ENCODE assay signal across 18 mouse cellular contexts in genomic region chr2:31463696-31464528, GRCm38 (mm10). TPM values are rescaled to one million over a fixed set of nuclear protein-coding genes. Genes with fewer than 3 reads are reported as not detected.
DNase-seq lines count a peak whose midpoint lies in the region; ATAC-seq and TF ChIP-seq lines count a peak whose summit lies in the region.
"Had no signal": no experiment of that assay in that cellular context is flagged by ENCODE, and none has a peak within 500 bp of the region (broad histone marks: within the 10 kb centered on the region; RNA-seq: fewer than 3 reads in every experiment).

No protein-coding gene starts in this region.

- H3K9ac ChIP-seq in intestine, embryonic 16.5 days (ENCODE audit: low read depth, low read length) = peak overlapping the region; percentile 24; the same call in 1 of the 2 replicates
- H3K9ac ChIP-seq in liver, embryonic 12.5 days = no peak overlapping the region
- H3K9ac ChIP-seq in stomach, postnatal 0 days (ENCODE audit: low read length) = no peak overlapping the region
- H3K9ac ChIP-seq: embryonic facial prominence, embryonic 15.5 days; heart, embryonic 15.5 days; hindbrain, embryonic 12.5 days had no signal

- H3K9me3 ChIP-seq in intestine, embryonic 16.5 days (ENCODE audit: control insufficient read depth, low read length) = no peaks in the 10 kb centered on the region
- H3K9me3 ChIP-seq in liver, embryonic 12.5 days (replicated peaks) = no peaks in the 10 kb centered on the region
- no peaks in the 10 kb centered on the region for H3K9me3 ChIP-seq in stomach, postnatal 0 days (ENCODE audit: control insufficient read depth, low read length)
- H3K9me3 ChIP-seq: embryonic facial prominence, embryonic 15.5 days; heart, embryonic 15.5 days; hindbrain, embryonic 12.5 days; megakaryocyte, embryonic 14.5 days had no signal

- intact Hi-C loops in left cerebral cortex, postnatal 36 days (cut with DNase I) = no loop called here

- peak overlapping the region; percentile 26; the same call in 1 of the 2 replicates for H3K27ac ChIP-seq in spleen, adult 2 months (ENCODE audit: insufficient read depth, low read length)
- H3K27ac ChIP-seq in intestine, embryonic 16.5 days (ENCODE audit: low read length) = peak overlapping the region; percentile 81
- H3K27ac ChIP-seq in liver, embryonic 12.5 days = peak overlapping the region; percentile 62; the same call in 1 of the 2 replicates
- no peak overlapping the region for H3K27ac ChIP-seq in stomach, postnatal 0 days (replicated peaks)
- H3K27ac ChIP-seq: embryonic facial prominence, embryonic 15.5 days; heart, embryonic 15.5 days; hindbrain, embryonic 12.5 days had no signal

- H3K4me3 ChIP-seq in spleen, adult 2 months (ENCODE audit: extremely low read depth, insufficient read depth, insufficient read length) = no peak overlapping the region
- no peak overlapping the region for H3K4me3 ChIP-seq in intestine, embryonic 16.5 days (ENCODE audit: low read length)
- no peak overlapping the region for H3K4me3 ChIP-seq in liver, embryonic 12.5 days
- no peak overlapping the region for H3K4me3 ChIP-seq in stomach, postnatal 0 days (ENCODE audit: low read depth, low read length)
- H3K4me3 ChIP-seq: embryonic facial prominence, embryonic 15.5 days; heart, embryonic 15.5 days; hindbrain, embryonic 12.5 days; megakaryocyte, embryonic 14.5 days had no signal

- WGBS in spleen, adult 2 months = 33% methylated on average over 8 of the region's 8 CpGs
- WGBS in intestine, embryonic 16.5 days = 27% methylated on average over 8 of the region's 8 CpGs
- 32% methylated on average over 8 of the region's 8 CpGs for WGBS in liver, embryonic 12.5 days (ENCODE audit: insufficient replicate concordance)
- WGBS in stomach, postnatal 0 days = 40% methylated on average over 8 of the region's 8 CpGs

- no peak for TF ChIP-seq POLR2A in spleen, adult 2 months (IDR thresholded peaks at IDR 0.05; ENCODE audit: low read depth, low read length)

- no peak for TF ChIP-seq CTCF in spleen, adult 2 months (IDR thresholded peaks at IDR 0.05; ENCODE audit: extremely low read depth, insufficient read depth, insufficient read length, insufficient replicate concordance)
- TF ChIP-seq CTCF in stomach, postnatal 0 days (IDR thresholded peaks at IDR 0.05; ENCODE audit: low read depth) = no peak

- no peaks in the 10 kb centered on the region for H3K27me3 ChIP-seq in spleen, adult 2 months (ENCODE audit: control insufficient read depth, insufficient read depth, low read length)
- H3K27me3 ChIP-seq in intestine, embryonic 16.5 days (replicated peaks; ENCODE audit: control insufficient read depth, insufficient read depth, low read length) = 0 out of 2 replicates have a peak, but pooled peaks cover 3% of the 10 kb centered on the region
- peaks cover 54% of the 10 kb centered on the region for H3K27me3 ChIP-seq in liver, embryonic 12.5 days (replicated peaks)
- no peaks in the 10 kb centered on the region for H3K27me3 ChIP-seq in stomach, postnatal 0 days (ENCODE audit: control insufficient read depth, insufficient read depth, low read length)
- H3K27me3 ChIP-seq: Patski had no signal

- TF ChIP-seq EP300 in stomach, postnatal 0 days (optimal IDR thresholded peaks at IDR 0.05) = no peak

- H3K4me1 ChIP-seq in spleen, adult 2 months (ENCODE audit: control insufficient read depth, insufficient read depth, insufficient read length) = peaks cover 22% of the 10 kb centered on the region; the same call in 1 of the 2 replicates
- peaks cover 11% of the 10 kb centered on the region for H3K4me1 ChIP-seq in intestine, embryonic 16.5 days (ENCODE audit: control insufficient read depth, insufficient read depth, low read length)
- H3K4me1 ChIP-seq in liver, embryonic 12.5 days = peaks cover 19% of the 10 kb centered on the region
- no peaks in the 10 kb centered on the region for H3K4me1 ChIP-seq in stomach, postnatal 0 days (replicated peaks; ENCODE audit: control insufficient read depth, insufficient read depth)

- peak; percentile 32 for ATAC-seq in intestine, embryonic 16.5 days
- no peak for ATAC-seq in liver, embryonic 12.5 days
- ATAC-seq in stomach, postnatal 0 days (ENCODE audit: low FRiP score, low TSS enrichment) = 0 out of 2 replicates have a peak, but pooled peaks have one; percentile 27
- ATAC-seq: forebrain, embryonic 16.5 days; Patski had no signal

- peak overlapping the region; percentile 14; the same call in 1 of the 2 replicates for H3K4me2 ChIP-seq in intestine, embryonic 16.5 days (ENCODE audit: low read depth, low read length)
- H3K4me2 ChIP-seq in liver, embryonic 12.5 days = no peak overlapping the region
- no peak overlapping the region for H3K4me2 ChIP-seq in stomach, postnatal 0 days (replicated peaks; ENCODE audit: low read depth)
- H3K4me2 ChIP-seq: embryonic facial prominence, embryonic 15.5 days; heart, embryonic 15.5 days; hindbrain, embryonic 12.5 days had no signal

- DNase-seq in spleen, adult 2 months (ENCODE audit: low read depth in 1 of 2, low spot score in 2 of 2) = peak in 1 of 2 experiments; percentile 37
- DNase-seq in spleen, postnatal 14 days (ENCODE audit: low spot score in 2 of 2) = no peak
- DNase-seq in stomach, postnatal 0 days (ENCODE audit: low spot score) = no peak
- DNase-seq in left cerebral cortex, postnatal 36 days (ENCODE audit: low spot score in 2 of 2) = no peak
- DNase-seq in adrenal gland, adult (ENCODE audit: inconsistent age in 2 of 2, low spot score in 1 of 2) = no peak
- DNase-seq in cerebellum, adult 9-11 months = no peak
- DNase-seq: adrenal gland, adult 2 months; gastrocnemius, postnatal 25 days; lung, adult 2 months; thymus, postnatal 14 days had no signal

- H3K36me3 ChIP-seq in spleen, adult 2 months (ENCODE audit: control insufficient read depth, insufficient read depth, low read length) = no peaks in the 10 kb centered on the region
- H3K36me3 ChIP-seq in intestine, embryonic 16.5 days (ENCODE audit: control insufficient read depth, insufficient read depth, low read length) = no peaks in the 10 kb centered on the region
- H3K36me3 ChIP-seq in liver, embryonic 12.5 days = no peaks in the 10 kb centered on the region
- no peaks in the 10 kb centered on the region for H3K36me3 ChIP-seq in stomach, postnatal 0 days (ENCODE audit: control insufficient read depth, insufficient read depth, low read length)
- H3K36me3 ChIP-seq: embryonic facial prominence, embryonic 15.5 days; heart, embryonic 15.5 days; hindbrain, embryonic 12.5 days had no signal

RNA-seq across cellular contexts. Expression of gene Ass1, which starts 6.1 kb away (rescaled TPM):
- 17.5 and 18.9 TPM in 2 replicates for polyA plus RNA-seq in spleen, adult 2 months (2012; rRNA removed)
- 374 and 535 TPM in 2 replicates for polyA plus RNA-seq in intestine, embryonic 16.5 days (2015; fragmentation: Nextera tagmentation; extraction: Ambion mirVana)
- 58.9 and 59.9 TPM in 2 replicates for polyA plus RNA-seq in liver, embryonic 12.5 days (2016; fragmentation: Nextera tagmentation; extraction: Ambion mirVana)
- polyA plus RNA-seq in stomach, postnatal 0 days (2015; fragmentation: Nextera tagmentation; extraction: Ambion mirVana) = 34.3 and 35.4 TPM in 2 replicates
- 10 to 100 TPM; 20.2 to 23.8 TPM for total RNA-seq in left cerebral cortex, postnatal 36 days (2021)
